In the genomic region with DNA sequence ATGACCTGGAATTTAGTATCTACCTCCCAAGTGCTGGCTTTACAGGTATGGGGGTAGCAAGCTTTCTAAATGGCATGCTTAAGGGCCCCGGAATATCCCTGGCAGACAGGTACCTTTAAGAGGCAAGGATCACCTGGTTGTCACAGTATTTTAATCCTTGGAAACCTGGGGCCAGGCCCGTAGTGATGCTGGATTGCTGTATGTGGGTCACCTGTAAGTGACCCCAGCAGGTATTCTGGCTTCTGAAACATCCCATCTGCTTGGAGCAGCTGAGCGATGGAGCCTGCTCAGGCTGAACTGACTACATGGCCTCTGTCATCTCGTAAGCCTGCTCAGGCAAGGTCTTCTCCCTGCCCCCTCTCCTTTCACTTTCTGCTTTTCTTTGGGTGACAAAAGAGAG, we compare ENCODE assay signal across 20 mouse cellular contexts.
DNase-seq lines count a peak whose midpoint lies in the region; ATAC-seq lines count a peak whose summit lies in the region.
"Had no signal": no experiment of that assay in that cellular context is flagged by ENCODE, and none has a peak within 500 bp of the region (broad histone marks: within the 10 kb centered on the region; RNA-seq: fewer than 3 reads in every experiment).

No protein-coding gene starts in this region.

- H3K27me3 ChIP-seq in kidney, embryonic 16.5 days (ENCODE audit: insufficient read depth, low read length), result peaks cover 42% of the 10 kb centered on the region
- H3K27me3 ChIP-seq: hindbrain, embryonic 15.5 days had no signal

- H3K9ac ChIP-seq in kidney, embryonic 16.5 days (replicated peaks; ENCODE audit: low read length), result no peak overlapping the region
- H3K9ac ChIP-seq: heart, embryonic 12.5 days; hindbrain, embryonic 15.5 days; kidney, embryonic 15.5 days had no signal

- H3K4me3 ChIP-seq in kidney, embryonic 16.5 days (ENCODE audit: low read length), result no peak overlapping the region
- H3K4me3 ChIP-seq: embryonic facial prominence, embryonic 10.5 days; forebrain, embryonic 10.5 days; heart, embryonic 12.5 days; hindbrain, embryonic 15.5 days; kidney, embryonic 15.5 days had no signal

- DNase-seq in brain, adult 2 months (ENCODE audit: low read depth, low spot score), result peak; percentile 95
- DNase-seq in cerebellum, adult 11-12 months, result peak; percentile 88
- peak; percentile 90 for DNase-seq in cerebellum, adult 9-10 months
- DNase-seq in cerebellum, postnatal 25 days, result peak; percentile 81 to 86
- DNase-seq in c-Kit-positive CD71-positive TER-119-positive erythroid progenitor cells, embryonic 14.5 days (ENCODE audit: low spot score), result no peak
- DNase-seq in heart, postnatal 25 days (ENCODE audit: low spot score), result no peak
- DNase-seq: adrenal gland, adult 8-10 months; adrenal gland, postnatal 36 days; gastrocnemius, postnatal 14 days; heart, postnatal 36 days; kidney, adult 2 months had no signal

- no peaks in the 10 kb centered on the region for H3K9me3 ChIP-seq in kidney, embryonic 16.5 days (ENCODE audit: low read length)
- H3K9me3 ChIP-seq: embryonic facial prominence, embryonic 10.5 days; forebrain, embryonic 10.5 days; G1E; heart, embryonic 12.5 days; hindbrain, embryonic 15.5 days; kidney, embryonic 15.5 days had no signal

- 68% methylated on average over 4 of the region's 4 CpGs for WGBS in kidney, embryonic 16.5 days

- intact Hi-C loops in heart, postnatal 25 days (cut with DNase I), result no loop called here

- no peak overlapping the region for H3K4me2 ChIP-seq in kidney, embryonic 16.5 days (replicated peaks; ENCODE audit: low read depth, low read length)
- H3K4me2 ChIP-seq: heart, embryonic 12.5 days; hindbrain, embryonic 15.5 days; kidney, embryonic 15.5 days had no signal

- H3K4me1 ChIP-seq in kidney, embryonic 16.5 days (ENCODE audit: insufficient read depth, low read length), result peaks cover 10% of the 10 kb centered on the region

- no peak overlapping the region for H3K27ac ChIP-seq in kidney, embryonic 16.5 days (ENCODE audit: low read length)
- H3K27ac ChIP-seq: embryonic facial prominence, embryonic 10.5 days; hindbrain, embryonic 15.5 days; kidney, embryonic 15.5 days had no signal

- no peak for ATAC-seq in kidney, embryonic 16.5 days (ENCODE audit: low FRiP score, low TSS enrichment)
- ATAC-seq: forebrain, embryonic 16.5 days; intestine, embryonic 16.5 days had no signal

- no peaks in the 10 kb centered on the region for H3K36me3 ChIP-seq in kidney, embryonic 16.5 days (ENCODE audit: insufficient read depth, low read length)
- H3K36me3 ChIP-seq: embryonic facial prominence, embryonic 10.5 days; forebrain, embryonic 10.5 days; G1E; heart, embryonic 12.5 days; hindbrain, embryonic 15.5 days; kidney, embryonic 15.5 days had no signal

Comparison
In these comparisons a context has a peak if more than half of its experiments do, and no peak if none do; other contexts are left out.
1. DNase-seq: peak in brain, adult 2 months (single experiment), cerebellum, adult 11-12 months (single experiment), cerebellum, adult 9-10 months (single experiment) and cerebellum, postnatal 25 days (2 of 2); none in c-Kit-positive CD71-positive TER-119-positive erythroid progenitor cells, embryonic 14.5 days (single experiment) and heart, postnatal 25 days (single experiment).